Mouse (Mus musculus) kidney, embryonic 16.5 days (tissue): Measurements from ENCODE around the gene Ifitm3. TPM values are rescaled to one million over a fixed set of nuclear protein-coding genes. Genes with fewer than 3 reads are reported as not detected.
"Not testable (repeated sequence)": the region's sequence is repeated elsewhere in the genome, so short reads cannot be mapped to it uniquely, and the experiment has no call there.

Source experiments
- ATAC-seq: fragments of 200-750 bp; cut with Nextera tagmentation; 2 replicates; pipeline ENCODE4 v1.8.0; 2017; ENCODE audit warnings: moderate TSS enrichment; ENCODE audit not compliant: low FRiP score, low TSS enrichment
- H3K27ac ChIP-seq: fragments of 300-500 bp; sonication (generic); 2 replicates; pipeline ENCODE4 v1.5.1; 2014; ENCODE audit warnings: low read length
- H3K27me3 ChIP-seq: fragments of 300-500 bp; sonication (generic); 2 replicates; pipeline ENCODE4 v1.6.1; 2014; ENCODE audit warnings: low read length, control low read depth, mixed read lengths; ENCODE audit not compliant: insufficient read depth
- H3K36me3 ChIP-seq: fragments of 300-500 bp; sonication (generic); 2 replicates; pipeline ENCODE4 v1.6.1; 2014; ENCODE audit warnings: low read length, control low read depth, mixed read lengths; ENCODE audit not compliant: insufficient read depth
- H3K4me1 ChIP-seq: fragments of 300-500 bp; sonication (generic); 2 replicates; pipeline ENCODE4 v1.6.1; 2014; ENCODE audit warnings: low read length, control low read depth, mixed read lengths; ENCODE audit not compliant: insufficient read depth
- H3K4me2 ChIP-seq: fragments of 300-500 bp; sonication (generic); replicated peaks from 2 replicates; pipeline ENCODE4 v1.6.1; 2014; ENCODE audit warnings: low read depth, low read length
- H3K4me3 ChIP-seq: fragments of 300-500 bp; sonication (generic); 2 replicates; pipeline ENCODE4 v1.5.1; 2014; ENCODE audit warnings: mild to moderate bottlenecking, low read length
- H3K9ac ChIP-seq: fragments of 300-500 bp; sonication (generic); replicated peaks from 2 replicates; pipeline ENCODE4 v1.6.1; 2014; ENCODE audit warnings: low read length
- H3K9me3 ChIP-seq: fragments of 300-500 bp; sonication (generic); 2 replicates; pipeline ENCODE4 v1.6.1; 2016; ENCODE audit warnings: low read length, control low read depth
- WGBS: fragments of 180-500 bp; shearing (Covaris S2); extraction: QIAGEN DNeasy Blood & Tissue Kit; methylation state at CpG from one replicate; pipeline ENCODE4 v1.1.7; 2014; 5-methylcytosine and 5-hydroxymethylcytosine counted together
- polyA plus RNA-seq: library from polyadenylated mRNA; unstranded; fragments of >200 nt; fragmentation: Nextera tagmentation; extraction: Ambion mirVana; gene quantifications from 2 replicates; pipeline ENCODE4 v1.2.1, GENCODE M21; 2015

Gene Ifitm3
- polyA plus RNA-seq, 1 experiment from 2014 or later, result 234 TPM

GRCm38 (mm10) chr7:141017824-141018223 is 7.3 kb upstream of the Ifitm3 start, which contains the start of gene Ifitm6:
Ifitm6 (minus strand) TSS chr7:141017924.
- H3K4me3 ChIP-seq, H3K4me1 ChIP-seq, H3K27ac ChIP-seq, H3K27me3 ChIP-seq, H3K36me3 ChIP-seq, ATAC-seq, H3K4me2 ChIP-seq, H3K9ac ChIP-seq, H3K9me3 ChIP-seq: not testable (repeated sequence)
- 80% methylated on average over 1 of the region's 1 CpGs for WGBS

DNA sequence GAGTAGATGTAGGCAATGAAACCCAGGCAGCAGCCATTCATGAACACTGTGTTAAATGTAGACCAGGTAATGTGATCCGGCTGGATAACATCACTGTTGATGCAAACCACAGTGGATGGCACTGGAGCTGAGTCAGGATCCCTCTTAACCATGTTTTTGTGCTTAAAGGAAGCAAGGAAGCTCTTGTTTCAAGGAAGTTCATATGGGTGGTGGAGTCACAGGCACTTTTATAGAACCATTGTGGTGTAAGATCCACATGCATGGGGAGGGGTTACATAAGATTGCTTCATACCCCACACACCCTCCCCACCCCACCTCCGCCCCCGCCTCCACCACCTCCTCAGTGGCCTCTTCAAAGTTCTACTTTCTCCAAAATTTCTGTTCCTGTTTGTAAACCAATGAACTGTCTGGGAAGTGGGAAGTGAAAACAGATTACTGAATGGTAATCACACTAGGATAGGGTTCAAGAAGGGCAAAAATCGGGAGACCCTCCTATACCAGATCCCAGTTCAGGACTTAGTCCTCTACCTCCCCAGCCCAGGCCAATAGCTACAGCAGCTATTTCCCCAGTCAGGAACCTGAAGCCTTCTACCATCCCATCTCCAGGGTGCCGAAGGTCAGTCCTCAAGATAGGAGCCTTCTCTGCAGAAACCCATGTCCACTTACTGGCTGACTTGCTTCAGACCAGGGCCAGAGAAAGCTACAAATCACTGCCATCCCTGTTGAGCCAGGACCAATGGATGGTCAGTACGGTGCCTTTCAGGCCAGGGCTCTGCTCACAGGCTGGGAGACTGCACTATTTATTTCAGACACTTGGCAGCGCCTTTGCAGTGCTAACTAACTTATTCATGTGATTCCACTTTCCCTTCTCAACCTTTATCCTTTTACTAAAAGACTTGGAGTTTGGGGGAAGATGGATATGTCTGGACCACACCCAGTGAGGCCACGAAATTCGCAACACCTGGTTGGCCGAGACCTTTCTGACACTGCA is 6.4 kb upstream of the Ifitm3 start:
- H3K9me3 ChIP-seq, result no peaks in the 10 kb centered on the region
- no peaks in the 10 kb centered on the region for H3K27me3 ChIP-seq
- H3K36me3 ChIP-seq, result no peaks in the 10 kb centered on the region
- 83% methylated on average over 10 of the region's 10 CpGs for WGBS
- H3K27ac ChIP-seq, result no peak overlapping the region
- H3K9ac ChIP-seq, result no peak overlapping the region
- H3K4me3 ChIP-seq, result no peak overlapping the region
- no peaks in the 10 kb centered on the region for H3K4me1 ChIP-seq
- no peak for ATAC-seq
- no peak overlapping the region for H3K4me2 ChIP-seq

- H3K9me3 ChIP-seq, result no peaks in the 10 kb centered on the region
- no peak overlapping the region for H3K4me2 ChIP-seq
- H3K4me1 ChIP-seq, result peaks cover 26% of the 10 kb centered on the region
- WGBS, result 85% methylated on average over 7 of the region's 7 CpGs
- ATAC-seq, result no peak
- no peaks in the 10 kb centered on the region for H3K36me3 ChIP-seq
- no peaks in the 10 kb centered on the region for H3K27me3 ChIP-seq
- peak overlapping the region; percentile 71; the same call in 1 of the 2 replicates for H3K9ac ChIP-seq
- no peak overlapping the region for H3K4me3 ChIP-seq
- peak overlapping the region; percentile 83 for H3K27ac ChIP-seq
Observed at GRCm38 (mm10) chr7:141011238-141011770, 734 bp upstream of the Ifitm3 start.

DNA sequence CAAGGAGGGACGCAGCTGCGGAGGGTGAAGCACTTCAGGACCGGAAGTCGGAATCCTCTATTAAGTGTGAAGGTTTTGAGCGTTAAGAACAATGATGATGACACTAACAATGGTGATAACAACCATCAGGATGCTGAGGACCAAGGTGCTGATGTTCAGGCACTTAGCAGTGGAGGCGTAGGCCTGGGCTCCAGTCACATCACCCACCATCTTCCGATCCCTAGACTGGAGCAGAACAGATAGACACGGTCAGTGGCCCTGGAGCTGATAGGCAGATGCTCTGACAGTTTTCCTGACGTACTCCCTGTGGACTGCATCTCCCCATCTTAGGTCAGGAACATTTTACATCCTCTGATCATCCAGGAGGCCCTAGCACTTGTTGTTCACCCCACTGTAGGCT is 905 bp downstream of the Ifitm3 start:
- Histone ChIP-seq H3K9ac (peak overlapping the region; percentile 71; the same call in 1 of the 2 replicates), H3K9me3 (no peaks in the 10 kb centered on the region), H3K36me3 (no peaks in the 10 kb centered on the region), H3K4me1 (peaks cover 26% of the 10 kb centered on the region), H3K4me2 (peak overlapping the region; percentile 59), H3K27ac (0 out of 2 replicates have a peak overlapping the region, but pooled peaks have one; percentile 83), H3K27me3 (no peaks in the 10 kb centered on the region), H3K4me3 (peak overlapping the region; percentile 58)
- no peak for ATAC-seq
- 84% methylated on average over 9 of the region's 9 CpGs for WGBS

DNA sequence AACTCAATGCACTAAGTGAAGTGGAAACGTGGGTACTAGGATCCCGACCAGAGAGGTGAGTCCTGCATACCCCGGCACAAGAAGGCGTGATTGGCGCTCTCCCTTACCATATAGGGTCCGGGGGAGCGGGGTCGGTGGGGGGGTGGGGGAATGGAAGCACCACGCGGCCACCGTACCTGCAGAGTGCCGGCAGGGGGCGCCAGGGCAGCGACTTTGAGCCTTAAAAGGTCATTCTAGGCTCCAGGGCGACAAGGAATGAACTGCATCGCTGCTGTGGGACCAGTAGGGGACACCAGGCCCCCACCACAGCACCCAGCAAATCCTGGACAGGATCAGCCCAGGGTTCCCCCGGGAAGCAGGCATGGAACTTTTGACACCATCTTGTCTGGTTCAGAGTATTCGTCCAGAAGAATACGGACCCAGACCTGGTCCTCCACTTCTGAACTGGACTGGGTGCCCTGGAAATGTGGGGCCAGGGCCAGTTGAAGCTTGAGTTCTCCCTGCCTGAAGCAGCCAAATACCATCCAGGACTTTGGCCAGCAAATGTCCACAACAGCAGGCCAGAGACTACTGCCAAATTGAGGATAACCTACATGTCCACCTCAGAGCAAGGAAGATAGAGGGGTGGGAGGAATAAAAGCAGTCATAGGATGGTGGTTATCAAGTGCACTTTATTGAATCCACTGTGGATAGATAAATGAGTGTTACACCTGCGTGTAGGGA is 1.5 kb downstream of the Ifitm3 start:
- H3K4me1 ChIP-seq, result peaks cover 26% of the 10 kb centered on the region
- no peaks in the 10 kb centered on the region for H3K9me3 ChIP-seq
- peak overlapping the region; percentile 17; the same call in 1 of the 2 replicates for H3K27ac ChIP-seq
- H3K36me3 ChIP-seq, result no peaks in the 10 kb centered on the region
- ATAC-seq, result peak; percentile 86
- H3K4me3 ChIP-seq, result peak overlapping the region; percentile 58
- no peak overlapping the region; the same call in 1 of the 2 replicates for H3K9ac ChIP-seq
- H3K27me3 ChIP-seq, result no peaks in the 10 kb centered on the region
- WGBS, result 8% methylated on average over 20 of the region's 20 CpGs
- H3K4me2 ChIP-seq, result peak overlapping the region; percentile 59

- Histone ChIP-seq H3K9me3 (no peaks in the 10 kb centered on the region), H3K9ac (no peak overlapping the region), H3K4me3 (peak overlapping the region; percentile 58), H3K27me3 (no peaks in the 10 kb centered on the region), H3K36me3 (no peaks in the 10 kb centered on the region), H3K27ac (no peak overlapping the region), H3K4me2 (peak overlapping the region; percentile 59), H3K4me1 (peaks cover 26% of the 10 kb centered on the region)
- WGBS, result 8% methylated on average over 7 of the region's 7 CpGs
- peak; percentile 35; the same call in 1 of the 2 replicates for ATAC-seq
Observed at GRCm38 (mm10) chr7:141008312-141008761, 2.2 kb downstream of the Ifitm3 start.

DNA sequence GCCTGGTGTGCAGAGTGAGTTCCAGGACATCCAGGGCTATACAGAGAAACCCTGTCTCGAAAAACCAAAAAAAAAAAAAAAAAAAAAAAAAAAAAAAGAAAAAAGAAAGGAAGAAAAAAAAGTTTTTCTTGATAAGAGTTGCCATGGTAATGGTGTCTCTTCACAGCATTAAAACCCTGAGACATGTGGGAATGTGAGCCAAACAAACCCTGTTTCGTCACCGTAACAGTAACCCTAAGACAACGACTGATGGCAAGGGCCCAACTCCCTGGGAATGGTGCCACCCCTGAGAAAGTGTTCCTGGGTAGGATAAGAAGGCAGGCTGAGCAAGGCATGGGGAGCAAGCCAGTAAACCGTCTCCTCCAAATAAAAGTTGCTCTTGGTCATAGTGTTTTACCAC is 3.7 kb downstream of the Ifitm3 start:
- peaks cover 26% of the 10 kb centered on the region for H3K4me1 ChIP-seq
- H3K9ac ChIP-seq, result no peak overlapping the region
- H3K4me2 ChIP-seq, result no peak overlapping the region
- H3K36me3 ChIP-seq, result no peaks in the 10 kb centered on the region
- H3K27me3 ChIP-seq, result no peaks in the 10 kb centered on the region
- no peaks in the 10 kb centered on the region for H3K9me3 ChIP-seq
- no peak overlapping the region for H3K4me3 ChIP-seq
- no peak overlapping the region for H3K27ac ChIP-seq
- ATAC-seq, result no peak
- WGBS, result 83% methylated on average over 5 of the region's 5 CpGs

DNA sequence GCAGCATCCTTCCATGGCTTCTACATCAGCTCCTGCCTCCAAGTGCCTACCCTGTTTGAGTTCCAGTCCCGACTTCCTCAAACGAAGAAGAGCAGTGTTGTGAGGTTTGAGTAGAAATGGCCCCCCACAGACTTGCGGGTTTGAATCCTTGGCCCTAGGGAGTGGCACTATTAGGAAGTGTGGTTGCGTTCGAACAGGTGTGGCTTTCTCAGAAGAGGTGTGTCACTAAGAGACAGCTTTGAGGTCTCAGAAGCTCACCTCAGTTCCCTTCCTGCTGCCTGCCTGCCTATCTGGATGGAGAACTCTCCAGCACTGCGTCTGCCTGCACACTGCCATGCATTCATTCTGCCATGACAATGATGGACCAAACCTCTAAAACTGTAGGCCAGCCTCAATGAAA is 4.1 kb downstream of the Ifitm3 start:
- 91% methylated on average over 6 of the region's 6 CpGs for WGBS
- ATAC-seq, result no peak
- no peaks in the 10 kb centered on the region for H3K36me3 ChIP-seq
- peaks cover 26% of the 10 kb centered on the region for H3K4me1 ChIP-seq
- no peak overlapping the region for H3K9ac ChIP-seq
- no peak overlapping the region for H3K27ac ChIP-seq
- H3K4me3 ChIP-seq, result no peak overlapping the region
- no peaks in the 10 kb centered on the region for H3K27me3 ChIP-seq
- H3K4me2 ChIP-seq, result no peak overlapping the region
- no peaks in the 10 kb centered on the region for H3K9me3 ChIP-seq

- H3K4me3 ChIP-seq, result no peak overlapping the region
- H3K4me2 ChIP-seq, result no peak overlapping the region
- H3K9me3 ChIP-seq, result no peaks in the 10 kb centered on the region
- peaks cover 3% of the 10 kb centered on the region for H3K4me1 ChIP-seq
- H3K36me3 ChIP-seq, result no peaks in the 10 kb centered on the region
- no peak overlapping the region for H3K27ac ChIP-seq
- 80% methylated on average over 5 of the region's 5 CpGs for WGBS
- no peaks in the 10 kb centered on the region for H3K27me3 ChIP-seq
- H3K9ac ChIP-seq, result no peak overlapping the region
- no peak for ATAC-seq
Observed at GRCm38 (mm10) chr7:141003248-141004010, 7.1 kb downstream of the Ifitm3 start.
